Mouse (Mus musculus) hindbrain, embryonic 14.5 days (tissue): Measurements from ENCODE around the gene Magt1. TPM values are rescaled to one million over a fixed set of nuclear protein-coding genes. Genes with fewer than 3 reads are reported as not detected.

Experiments used
- ATAC-seq: fragments of 200-750 bp; cut with Nextera tagmentation; 2 replicates; pipeline ENCODE4 v1.8.0; 2017; ENCODE audit warnings: moderate number of reproducible peaks, mild to moderate bottlenecking, moderate TSS enrichment, moderate library complexity; ENCODE audit not compliant: low FRiP score
- DNase-seq: peaks from one replicate; pipeline ENCODE4 v3.0.0-alpha.2; 2015; ENCODE audit warnings: low spot score
- H3K27ac ChIP-seq: fragments of 300-500 bp; sonication (generic); 2 replicates; pipeline ENCODE4 v1.5.1; 2014; ENCODE audit warnings: mild to moderate bottlenecking, moderate library complexity
- H3K27me3 ChIP-seq: fragments of 300-500 bp; sonication (generic); 2 replicates; pipeline ENCODE4 v1.6.1; 2014; ENCODE audit warnings: mild to moderate bottlenecking, low read length, mixed read lengths; ENCODE audit not compliant: control insufficient read depth, insufficient read depth
- H3K36me3 ChIP-seq: fragments of 300-500 bp; sonication (generic); replicated peaks from 2 replicates; pipeline ENCODE4 v1.6.1; 2014; ENCODE audit not compliant: control insufficient read depth, insufficient read depth
- H3K4me1 ChIP-seq: fragments of 300-500 bp; sonication (generic); replicated peaks from 2 replicates; pipeline ENCODE4 v1.6.1; 2014; ENCODE audit warnings: antibody characterized with exemption, low read length, mixed read lengths; ENCODE audit not compliant: control insufficient read depth, insufficient read depth
- H3K4me2 ChIP-seq: fragments of 300-500 bp; sonication (generic); replicated peaks from 2 replicates; pipeline ENCODE4 v1.6.1; 2014; ENCODE audit warnings: mild to moderate bottlenecking, moderate library complexity
- H3K4me3 ChIP-seq: fragments of 300-500 bp; sonication (generic); replicated peaks from 2 replicates; pipeline ENCODE4 v1.5.1; 2014; ENCODE audit warnings: mild to moderate bottlenecking, low read length
- H3K9ac ChIP-seq: fragments of 300-500 bp; sonication (generic); 2 replicates; pipeline ENCODE4 v1.6.1; 2014
- H3K9me3 ChIP-seq: fragments of 300-500 bp; sonication (generic); 2 replicates; pipeline ENCODE4 v1.6.1; 2016; ENCODE audit warnings: low read length; ENCODE audit not compliant: control insufficient read depth
- WGBS: fragments of 180-500 bp; shearing (Covaris S2); extraction: QIAGEN DNeasy Blood & Tissue Kit; methylation state at CpG from one replicate; pipeline ENCODE4 v1.1.7; 2014; 5-methylcytosine and 5-hydroxymethylcytosine counted together
- polyA plus RNA-seq: library from polyadenylated mRNA; unstranded; fragments of >200 nt; fragmentation: Nextera tagmentation; extraction: Ambion mirVana; gene quantifications from 2 replicates; pipeline ENCODE4 v1.2.1, GENCODE M21; 2014

The Magt1 gene
- polyA plus RNA-seq: 22.8 and 23.3 TPM in 2 replicates

DNA sequence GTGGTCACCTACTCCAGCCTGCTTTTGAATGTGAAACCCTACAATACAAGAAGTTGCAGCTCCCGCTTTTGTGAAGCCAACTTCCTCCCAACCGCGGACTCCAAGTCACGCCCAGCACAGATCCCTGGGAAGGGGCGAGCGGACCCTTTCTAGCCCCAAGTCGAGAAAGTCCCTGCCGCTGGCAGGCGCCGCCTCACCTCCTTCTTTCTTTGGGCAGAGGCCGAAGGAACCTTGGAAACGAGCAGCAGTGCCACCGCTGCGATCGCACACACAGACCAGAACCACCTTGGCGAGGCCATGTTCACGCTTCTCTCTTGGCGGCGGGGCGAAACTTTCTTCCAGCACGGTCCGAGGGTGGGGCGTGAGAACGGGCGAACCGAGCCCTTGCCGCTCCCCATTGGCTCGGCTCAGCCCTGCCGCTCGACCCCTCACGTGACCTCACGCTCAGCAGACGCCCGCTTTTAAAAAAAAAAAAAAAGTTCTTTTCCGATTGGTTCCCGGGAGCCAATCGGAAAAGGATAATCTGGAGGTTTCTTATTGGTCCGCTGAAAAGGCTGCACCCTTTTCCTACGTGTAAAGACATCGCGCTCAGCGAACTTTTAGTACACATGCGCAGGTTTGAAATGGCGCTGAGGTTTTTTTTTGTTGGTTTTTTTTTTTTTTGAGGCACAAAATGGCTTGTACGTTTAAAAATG, at the start of gene Magt1:
TSS of gene Magt1 (minus strand) at position 442 of the 695 bp plus-strand sequence.
- H3K4me3 ChIP-seq: peak within 1 kb of the TSS; percentile 56
- 12% methylated on average over 45 of the region's 45 CpGs for WGBS
- H3K27me3 ChIP-seq: no peaks in the 10 kb centered on the region
- DNase-seq (peak; percentile 87), ATAC-seq (peak; percentile 95)
- peak within 1 kb of the TSS; percentile 57 for H3K9ac ChIP-seq
- H3K27ac ChIP-seq: peak within 1 kb of the TSS; percentile 91
- H3K36me3 ChIP-seq: no peaks in the 10 kb centered on the region
- H3K4me1 ChIP-seq: no peaks in the 10 kb centered on the region
- no peaks in the 10 kb centered on the region for H3K9me3 ChIP-seq
- H3K4me2 ChIP-seq: peak within 1 kb of the TSS; percentile 62

GRCm38 (mm10) chrX:106048191-106048590, 36.5 kb upstream of the Magt1 start:
- WGBS: 83% methylated on average over 1 of the region's 1 CpGs
- Histone ChIP-seq H3K9ac (no peak overlapping the region), H3K4me1 (no peaks in the 10 kb centered on the region), H3K27me3 (no peaks in the 10 kb centered on the region), H3K27ac (no peak overlapping the region), H3K36me3 (no peaks in the 10 kb centered on the region), H3K4me3 (no peak overlapping the region), H3K9me3 (no peaks in the 10 kb centered on the region), H3K4me2 (no peak overlapping the region)
- ATAC-seq: no peak
- no peak for DNase-seq

- Histone ChIP-seq H3K9me3 (no peaks in the 10 kb centered on the region), H3K27ac (no peak overlapping the region; the same call in 1 of the 2 replicates), H3K4me2 (no peak overlapping the region), H3K4me1 (no peaks in the 10 kb centered on the region), H3K9ac (no peak overlapping the region), H3K36me3 (no peaks in the 10 kb centered on the region), H3K4me3 (no peak overlapping the region), H3K27me3 (no peaks in the 10 kb centered on the region)
- DNase-seq (no peak), ATAC-seq (no peak)
- WGBS: 77% methylated on average over 9 of the region's 9 CpGs
Observed at GRCm38 (mm10) chrX:106045928-106046327, 34.2 kb upstream of the Magt1 start.

- no peak overlapping the region for H3K4me2 ChIP-seq
- no peak for ATAC-seq
- no peak overlapping the region for H3K27ac ChIP-seq
- no peaks in the 10 kb centered on the region for H3K36me3 ChIP-seq
- no peaks in the 10 kb centered on the region for H3K4me1 ChIP-seq
- H3K9ac ChIP-seq: no peak overlapping the region
- DNase-seq: no peak
- WGBS: 53% methylated on average over 2 of the region's 2 CpGs
- H3K4me3 ChIP-seq: no peak overlapping the region
- no peaks in the 10 kb centered on the region for H3K9me3 ChIP-seq
- no peaks in the 10 kb centered on the region for H3K27me3 ChIP-seq
Observed at GRCm38 (mm10) chrX:106045455-106045854, 33.7 kb upstream of the Magt1 start.

DNA sequence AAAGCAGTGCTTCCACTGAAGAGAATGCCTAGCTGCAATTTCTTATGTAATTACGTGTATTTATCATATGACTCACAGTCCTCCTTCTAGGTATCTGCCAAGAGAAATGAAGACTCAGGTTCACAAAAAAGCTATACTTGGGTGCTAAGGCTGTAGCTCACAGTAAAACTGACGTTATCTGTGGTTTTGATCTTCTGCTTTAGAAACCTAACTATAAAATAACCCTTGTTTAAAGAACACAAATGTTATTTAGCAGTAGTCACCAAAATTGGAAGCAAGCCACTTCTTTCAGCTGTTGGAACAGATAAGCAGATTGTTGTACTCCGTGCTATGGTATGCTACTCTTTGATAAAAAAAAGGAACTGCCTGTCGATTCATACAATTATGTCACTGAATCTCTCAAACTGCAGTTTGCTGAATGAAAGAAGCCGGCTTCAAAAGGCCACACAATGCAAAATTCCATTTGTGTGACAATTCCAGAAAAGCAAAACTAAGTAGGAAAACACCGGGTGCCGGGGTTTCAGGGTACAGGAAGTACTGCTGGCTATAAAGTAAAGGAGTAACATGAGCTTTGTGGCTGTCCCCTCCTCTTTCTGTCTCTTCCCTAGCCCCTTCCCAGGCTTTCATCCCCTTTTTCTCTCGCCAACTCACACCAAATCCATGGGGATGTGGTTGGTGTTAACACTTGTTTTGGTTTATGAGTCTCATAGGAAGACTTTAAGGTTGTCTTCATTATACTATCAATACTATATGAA, 32.3 kb upstream of the Magt1 start:
- 60% methylated on average over 8 of the region's 8 CpGs for WGBS

GRCm38 (mm10) chrX:106037185-106037752, 25.6 kb upstream of the Magt1 start:
- H3K4me3 ChIP-seq: no peak overlapping the region
- DNase-seq (no peak), ATAC-seq (no peak)
- no peak overlapping the region for H3K4me2 ChIP-seq
- no peaks in the 10 kb centered on the region for H3K4me1 ChIP-seq
- no peaks in the 10 kb centered on the region for H3K27me3 ChIP-seq
- H3K36me3 ChIP-seq: no peaks in the 10 kb centered on the region
- WGBS: 88% methylated on average over 3 of the region's 3 CpGs
- no peaks in the 10 kb centered on the region for H3K9me3 ChIP-seq
- H3K27ac ChIP-seq: no peak overlapping the region
- H3K9ac ChIP-seq: no peak overlapping the region

More for the DNA sequence above, 32.3 kb upstream of the Magt1 start:
- no peak overlapping the region for H3K4me3 ChIP-seq
- no peak overlapping the region for H3K9ac ChIP-seq
- no peak overlapping the region for H3K27ac ChIP-seq
- H3K4me1 ChIP-seq: no peaks in the 10 kb centered on the region
- ATAC-seq (no peak), DNase-seq (no peak)
- H3K9me3 ChIP-seq: no peaks in the 10 kb centered on the region
- H3K36me3 ChIP-seq: no peaks in the 10 kb centered on the region
- H3K4me2 ChIP-seq: no peak overlapping the region; the same call in 1 of the 2 replicates
- no peaks in the 10 kb centered on the region for H3K27me3 ChIP-seq

GRCm38 (mm10) chrX:106035727-106036126, 24.0 kb upstream of the Magt1 start:
- H3K4me2 ChIP-seq: no peak overlapping the region
- H3K4me3 ChIP-seq: no peak overlapping the region
- H3K9me3 ChIP-seq: no peaks in the 10 kb centered on the region
- no peaks in the 10 kb centered on the region for H3K36me3 ChIP-seq
- H3K27me3 ChIP-seq: no peaks in the 10 kb centered on the region
- ATAC-seq: no peak
- H3K27ac ChIP-seq: no peak overlapping the region
- no peak overlapping the region for H3K9ac ChIP-seq
- no peak for DNase-seq
- H3K4me1 ChIP-seq: no peaks in the 10 kb centered on the region
- WGBS: 64% methylated on average over 2 of the region's 2 CpGs

DNA sequence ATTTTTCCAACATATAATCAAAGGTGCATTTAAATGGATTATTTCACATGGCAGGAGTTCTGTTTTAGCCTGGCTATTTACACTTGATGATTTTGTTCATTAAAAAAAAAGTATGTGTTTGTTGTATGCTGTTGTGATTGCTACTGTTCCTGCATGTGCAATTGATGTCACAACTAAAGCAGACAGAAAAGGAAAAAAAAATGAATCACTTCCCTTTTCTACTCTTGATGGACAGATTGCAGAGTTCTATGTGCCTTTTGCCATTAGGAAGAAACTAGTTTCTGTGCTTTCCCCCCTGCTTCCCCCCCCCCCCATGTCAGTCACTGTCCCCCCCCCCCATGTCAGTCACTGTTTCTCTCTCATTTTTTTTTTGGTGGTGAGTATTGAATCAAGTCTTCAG, 19.4 kb upstream of the Magt1 start:
- H3K36me3 ChIP-seq: no peaks in the 10 kb centered on the region
- 0 out of 2 replicates have a peak, but pooled peaks cover 13% of the 10 kb centered on the region for H3K4me1 ChIP-seq
- H3K27me3 ChIP-seq: no peaks in the 10 kb centered on the region
- no peaks in the 10 kb centered on the region for H3K9me3 ChIP-seq
- DNase-seq (no peak), ATAC-seq (no peak)
- H3K9ac ChIP-seq: no peak overlapping the region
- no peak overlapping the region for H3K4me2 ChIP-seq
- no peak overlapping the region for H3K4me3 ChIP-seq
- H3K27ac ChIP-seq: no peak overlapping the region

DNA sequence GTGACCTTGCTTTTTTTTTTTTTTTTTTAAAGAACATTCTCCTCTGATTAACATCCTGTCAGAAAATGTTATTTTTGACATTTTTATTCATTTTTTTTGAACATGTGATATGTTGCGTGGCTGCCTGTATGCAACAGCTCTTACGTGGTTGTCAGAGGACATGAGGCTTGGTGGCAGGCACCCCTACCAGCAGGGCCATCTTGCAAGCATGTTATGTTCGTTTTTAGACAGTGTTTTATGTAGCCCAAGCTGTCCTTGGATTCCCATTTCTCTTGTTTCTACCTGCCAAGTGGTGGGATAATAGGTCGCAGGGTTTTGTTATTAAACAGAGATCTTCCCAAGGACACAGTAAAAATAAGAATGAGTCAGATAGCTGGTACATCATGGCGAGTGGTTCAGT, 18.5 kb upstream of the Magt1 start:
- Histone ChIP-seq H3K4me1 (0 out of 2 replicates have a peak, but pooled peaks cover 13% of the 10 kb centered on the region), H3K27ac (no peak overlapping the region), H3K36me3 (no peaks in the 10 kb centered on the region), H3K4me3 (no peak overlapping the region), H3K27me3 (no peaks in the 10 kb centered on the region), H3K9me3 (no peaks in the 10 kb centered on the region), H3K9ac (no peak overlapping the region), H3K4me2 (no peak overlapping the region)
- ATAC-seq: no peak
- no peak for DNase-seq
- 83% methylated on average over 5 of the region's 5 CpGs for WGBS
